Mouse (Mus musculus): ENCODE results near the gene Pqlc3. TPM values are rescaled to one million over a fixed set of nuclear protein-coding genes. Genes with fewer than 3 reads are reported as not detected.

Pqlc3 gene
- polyA plus RNA-seq (2014; fragmentation: Nextera tagmentation; extraction: Ambion mirVana), result 7.5 and 9.9 TPM in 2 replicates

DNA sequence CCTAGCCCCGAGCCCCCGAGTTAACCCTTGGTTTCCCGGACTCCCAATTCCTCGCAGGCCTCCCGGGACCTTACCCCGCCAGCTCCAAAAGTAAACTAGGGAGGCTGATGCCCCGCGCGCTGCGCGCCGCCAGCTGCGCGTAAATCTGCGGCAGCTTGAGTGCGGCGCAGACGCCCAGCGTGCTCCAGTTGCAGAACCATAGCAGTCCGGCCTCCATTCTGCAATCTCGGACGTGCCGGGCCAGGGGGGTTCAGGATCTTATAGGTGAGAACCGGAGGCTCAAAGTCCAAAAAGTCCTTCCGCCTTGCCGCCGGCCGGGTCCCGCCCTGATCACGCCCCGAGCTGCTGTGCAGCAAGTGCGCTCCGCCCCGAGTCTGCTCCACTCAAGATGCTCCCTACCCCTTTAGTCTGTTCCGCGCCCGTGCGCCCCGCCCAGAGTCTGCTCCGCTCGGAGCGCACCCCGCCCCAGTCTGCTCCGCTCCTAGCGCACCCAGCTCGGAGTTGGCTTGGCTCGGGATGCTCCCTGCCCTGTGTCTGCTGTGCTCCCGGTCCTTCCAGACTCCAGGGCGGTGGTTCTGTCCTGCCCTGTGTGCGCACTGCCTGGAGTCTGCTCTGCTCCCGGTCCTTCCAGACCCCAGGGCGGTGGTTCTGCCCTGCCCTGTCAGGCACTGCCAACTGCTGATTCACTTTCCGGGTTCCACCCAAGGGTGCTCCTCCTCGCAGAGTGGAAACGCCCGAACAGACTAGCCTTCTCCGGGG, at the start of gene Pqlc3:
Gene Pqlc3, minus strand, starts transcription at position 670 of the 759 bp plus-strand sequence.
- peak; percentile 96 for ATAC-seq (replicated peaks; ENCODE audit: low FRiP score, low TSS enrichment, low read depth)
- H3K27ac ChIP-seq (ENCODE audit: low read depth), result no peak within 1 kb of the TSS

GRCm38 (mm10) chr12:17049796-17050195, 49.6 kb upstream of the Pqlc3 start:
- Histone ChIP-seq H3K9ac (ENCODE audit: low read length) (no peak overlapping the region), H3K4me1 (replicated peaks; ENCODE audit: control insufficient read depth, insufficient read depth, low read length) (no peaks in the 10 kb centered on the region), H3K36me3 (ENCODE audit: control insufficient read depth, insufficient read depth, low read length) (no peaks in the 10 kb centered on the region), H3K4me3 (ENCODE audit: low read depth, low read length) (no peak overlapping the region), H3K27me3 (replicated peaks; ENCODE audit: control insufficient read depth, insufficient read depth, low read length) (no peaks in the 10 kb centered on the region), H3K9me3 (ENCODE audit: control insufficient read depth, low read length) (no peaks in the 10 kb centered on the region), H3K4me2 (ENCODE audit: low read length) (no peak overlapping the region), H3K27ac (ENCODE audit: low read depth) (no peak overlapping the region)
- DNase-seq (ENCODE audit: low spot score) (no peak), ATAC-seq (replicated peaks; ENCODE audit: low FRiP score, low TSS enrichment, low read depth) (no peak)
- 95% methylated on average over 1 of the region's 1 CpGs for WGBS

More for the DNA sequence above, at the start of gene Pqlc3:
- Histone ChIP-seq H3K9me3 (ENCODE audit: control insufficient read depth, low read length) (no peaks in the 10 kb centered on the region), H3K9ac (ENCODE audit: low read length) (peak within 1 kb of the TSS; percentile 30), H3K4me3 (ENCODE audit: low read depth, low read length) (peak within 1 kb of the TSS; percentile 59), H3K36me3 (ENCODE audit: control insufficient read depth, insufficient read depth, low read length) (0 out of 2 replicates have a peak, but pooled peaks cover 7% of the 10 kb centered on the region), H3K4me1 (replicated peaks; ENCODE audit: control insufficient read depth, insufficient read depth, low read length) (peaks cover 9% of the 10 kb centered on the region), H3K4me2 (ENCODE audit: low read length) (peak within 1 kb of the TSS; percentile 88), H3K27me3 (replicated peaks; ENCODE audit: control insufficient read depth, insufficient read depth, low read length) (0 out of 2 replicates have a peak, but pooled peaks cover 10% of the 10 kb centered on the region)
- under 1% methylated on average over 57 of the region's 57 CpGs for WGBS
- DNase-seq (ENCODE audit: low spot score), result peak; percentile 90

DNA sequence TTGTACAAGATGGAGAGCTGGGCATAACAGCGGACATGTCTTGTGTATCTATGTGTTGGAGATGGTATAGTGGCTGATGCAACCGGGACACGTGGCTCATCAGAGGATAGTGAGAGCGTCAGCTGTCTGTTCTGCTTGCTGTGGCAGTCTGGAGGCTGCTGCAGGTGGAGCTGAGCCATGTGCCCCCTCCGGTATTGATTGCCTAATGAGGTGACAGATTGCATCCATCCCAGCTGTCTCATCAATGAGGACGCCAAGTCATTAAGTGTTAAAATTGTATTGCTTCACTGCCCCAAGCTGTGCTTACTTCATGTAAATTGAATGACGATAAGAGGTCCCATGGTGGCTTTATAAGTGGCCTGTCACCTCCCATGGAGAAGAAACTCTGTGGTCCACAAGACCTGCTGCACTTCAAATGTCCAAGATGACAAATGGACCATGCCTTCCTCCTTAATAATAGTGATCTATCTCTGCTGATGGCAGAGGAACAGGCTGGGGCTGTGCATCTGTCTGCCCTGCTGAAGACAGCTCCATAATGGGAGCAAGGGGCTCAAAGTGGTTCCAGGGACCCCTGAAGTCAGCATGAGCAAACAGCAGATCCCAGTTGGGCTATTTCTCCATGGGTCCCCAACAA, 48.9 kb upstream of the Pqlc3 start:
- Histone ChIP-seq H3K4me1 (replicated peaks; ENCODE audit: control insufficient read depth, insufficient read depth, low read length) (no peaks in the 10 kb centered on the region), H3K9me3 (ENCODE audit: control insufficient read depth, low read length) (no peaks in the 10 kb centered on the region), H3K27me3 (replicated peaks; ENCODE audit: control insufficient read depth, insufficient read depth, low read length) (no peaks in the 10 kb centered on the region), H3K9ac (ENCODE audit: low read length) (no peak overlapping the region), H3K27ac (ENCODE audit: low read depth) (no peak overlapping the region), H3K36me3 (ENCODE audit: control insufficient read depth, insufficient read depth, low read length) (no peaks in the 10 kb centered on the region), H3K4me3 (ENCODE audit: low read depth, low read length) (no peak overlapping the region), H3K4me2 (ENCODE audit: low read length) (no peak overlapping the region)
- 72% methylated on average over 7 of the region's 7 CpGs for WGBS
- DNase-seq (ENCODE audit: low spot score), result no peak
- ATAC-seq (replicated peaks; ENCODE audit: low FRiP score, low TSS enrichment, low read depth), result no peak

GRCm38 (mm10) chr12:17043311-17043710, 43.1 kb upstream of the Pqlc3 start:
- H3K27me3 ChIP-seq (replicated peaks; ENCODE audit: control insufficient read depth, insufficient read depth, low read length), result no peaks in the 10 kb centered on the region
- H3K9ac ChIP-seq (ENCODE audit: low read length), result no peak overlapping the region
- ATAC-seq (replicated peaks; ENCODE audit: low FRiP score, low TSS enrichment, low read depth) (no peak), DNase-seq (ENCODE audit: low spot score) (no peak)
- no peaks in the 10 kb centered on the region for H3K4me1 ChIP-seq (replicated peaks; ENCODE audit: control insufficient read depth, insufficient read depth, low read length)
- no peak overlapping the region for H3K4me2 ChIP-seq (ENCODE audit: low read length)
- WGBS, result 47% methylated on average over 5 of the region's 5 CpGs
- H3K4me3 ChIP-seq (ENCODE audit: low read depth, low read length), result no peak overlapping the region
- no peaks in the 10 kb centered on the region for H3K36me3 ChIP-seq (ENCODE audit: control insufficient read depth, insufficient read depth, low read length)
- H3K9me3 ChIP-seq (ENCODE audit: control insufficient read depth, low read length), result no peaks in the 10 kb centered on the region
- no peak overlapping the region for H3K27ac ChIP-seq (ENCODE audit: low read depth)

DNA sequence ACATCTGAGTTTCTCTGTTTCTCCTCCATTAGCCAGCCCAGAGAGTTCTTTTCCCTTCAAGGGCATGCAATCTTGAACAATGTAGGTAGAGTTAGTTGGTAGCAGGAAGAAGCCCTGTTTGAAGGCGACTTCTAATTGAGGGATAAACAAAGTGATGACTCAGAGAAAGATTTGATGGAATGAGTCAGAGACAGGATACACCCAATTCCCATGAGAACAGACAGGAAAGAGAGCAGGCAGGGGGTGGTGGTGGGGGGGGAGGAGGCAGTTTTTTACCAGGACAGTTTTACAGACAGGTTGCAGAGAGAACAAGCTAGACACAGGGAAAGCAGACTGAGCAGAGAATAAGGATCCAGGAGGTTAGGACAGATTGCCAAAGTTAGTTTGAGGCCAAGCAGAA, 40.4 kb upstream of the Pqlc3 start:
- 26% methylated on average over 1 of the region's 1 CpGs for WGBS
- H3K36me3 ChIP-seq (ENCODE audit: control insufficient read depth, insufficient read depth, low read length), result no peaks in the 10 kb centered on the region
- no peaks in the 10 kb centered on the region; the same call in 1 of the 2 replicates for H3K4me1 ChIP-seq (replicated peaks; ENCODE audit: control insufficient read depth, insufficient read depth, low read length)
- no peak overlapping the region for H3K27ac ChIP-seq (ENCODE audit: low read depth)
- ATAC-seq (replicated peaks; ENCODE audit: low FRiP score, low TSS enrichment, low read depth) (no peak), DNase-seq (ENCODE audit: low spot score) (no peak)
- H3K4me3 ChIP-seq (ENCODE audit: low read depth, low read length), result no peak overlapping the region
- no peaks in the 10 kb centered on the region for H3K27me3 ChIP-seq (replicated peaks; ENCODE audit: control insufficient read depth, insufficient read depth, low read length)
- H3K4me2 ChIP-seq (ENCODE audit: low read length), result no peak overlapping the region
- H3K9me3 ChIP-seq (ENCODE audit: control insufficient read depth, low read length), result no peaks in the 10 kb centered on the region
- H3K9ac ChIP-seq (ENCODE audit: low read length), result no peak overlapping the region

GRCm38 (mm10) chr12:17039415-17039814, 39.2 kb upstream of the Pqlc3 start:
- Histone ChIP-seq H3K27me3 (replicated peaks; ENCODE audit: control insufficient read depth, insufficient read depth, low read length) (no peaks in the 10 kb centered on the region), H3K9ac (ENCODE audit: low read length) (no peak overlapping the region), H3K4me2 (ENCODE audit: low read length) (no peak overlapping the region), H3K27ac (ENCODE audit: low read depth) (no peak overlapping the region), H3K36me3 (ENCODE audit: control insufficient read depth, insufficient read depth, low read length) (no peaks in the 10 kb centered on the region), H3K4me3 (ENCODE audit: low read depth, low read length) (no peak overlapping the region), H3K4me1 (replicated peaks; ENCODE audit: control insufficient read depth, insufficient read depth, low read length) (no peaks in the 10 kb centered on the region; the same call in 1 of the 2 replicates), H3K9me3 (ENCODE audit: control insufficient read depth, low read length) (no peaks in the 10 kb centered on the region)
- DNase-seq (ENCODE audit: low spot score) (no peak), ATAC-seq (replicated peaks; ENCODE audit: low FRiP score, low TSS enrichment, low read depth) (no peak)
- 81% methylated on average over 2 of the region's 2 CpGs for WGBS

DNA sequence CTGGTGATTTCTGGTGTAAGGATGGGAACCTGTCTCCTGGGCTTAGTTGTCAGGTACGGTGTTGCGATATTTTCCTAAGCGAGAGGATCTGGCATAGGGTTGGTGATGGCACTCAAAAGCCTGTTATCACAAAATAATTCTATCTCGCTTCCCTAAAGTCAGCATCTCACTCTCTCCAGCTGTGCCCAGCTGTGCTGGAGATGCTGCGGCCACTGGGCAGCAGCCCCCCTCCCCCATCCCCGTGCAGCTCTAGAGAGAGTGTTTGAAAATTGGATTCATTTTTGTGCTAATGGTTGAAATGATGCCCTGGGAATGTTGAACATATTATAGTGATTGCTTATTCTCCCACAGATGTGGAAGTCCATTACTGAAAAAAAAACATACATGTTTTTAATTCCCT, 38.0 kb upstream of the Pqlc3 start:
- Histone ChIP-seq H3K36me3 (ENCODE audit: control insufficient read depth, insufficient read depth, low read length) (no peaks in the 10 kb centered on the region), H3K4me2 (ENCODE audit: low read length) (no peak overlapping the region), H3K27ac (ENCODE audit: low read depth) (no peak overlapping the region), H3K4me1 (replicated peaks; ENCODE audit: control insufficient read depth, insufficient read depth, low read length) (no peaks in the 10 kb centered on the region; the same call in 1 of the 2 replicates), H3K4me3 (ENCODE audit: low read depth, low read length) (no peak overlapping the region), H3K27me3 (replicated peaks; ENCODE audit: control insufficient read depth, insufficient read depth, low read length) (no peaks in the 10 kb centered on the region), H3K9me3 (ENCODE audit: control insufficient read depth, low read length) (no peaks in the 10 kb centered on the region), H3K9ac (ENCODE audit: low read length) (no peak overlapping the region)
- no peak for ATAC-seq (replicated peaks; ENCODE audit: low FRiP score, low TSS enrichment, low read depth)
- no peak for DNase-seq (ENCODE audit: low spot score)
- WGBS, result 70% methylated on average over 6 of the region's 6 CpGs

DNA sequence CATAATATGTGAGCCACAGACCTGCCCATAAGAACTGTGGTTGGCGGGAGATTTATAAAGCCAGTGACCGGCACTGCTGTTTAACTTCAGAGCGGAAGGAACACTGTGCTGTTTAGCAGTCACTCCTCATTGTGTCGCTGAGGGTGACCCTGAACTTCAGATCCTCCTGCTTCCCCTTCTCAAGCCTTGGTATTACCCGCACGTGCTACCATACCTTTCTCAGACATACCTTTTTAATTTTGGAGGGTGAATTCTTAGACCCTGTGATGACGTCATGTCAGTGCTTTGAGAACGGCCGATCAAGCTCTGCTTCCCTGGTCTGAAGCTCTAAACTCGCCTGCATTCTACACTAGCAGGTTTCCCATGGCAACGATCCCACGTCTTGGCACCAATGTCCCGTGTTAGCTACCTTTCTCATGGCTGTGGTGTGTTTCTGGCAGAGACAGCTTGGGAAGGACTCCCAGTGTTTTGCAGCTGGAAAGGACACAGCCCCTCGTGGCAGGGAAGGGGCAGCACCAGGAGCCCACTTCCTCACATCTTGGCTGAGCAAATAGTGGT, 36.9 kb upstream of the Pqlc3 start:
- Histone ChIP-seq H3K9ac (ENCODE audit: low read length) (no peak overlapping the region), H3K27me3 (replicated peaks; ENCODE audit: control insufficient read depth, insufficient read depth, low read length) (no peaks in the 10 kb centered on the region), H3K4me3 (ENCODE audit: low read depth, low read length) (no peak overlapping the region), H3K4me1 (replicated peaks; ENCODE audit: control insufficient read depth, insufficient read depth, low read length) (no peaks in the 10 kb centered on the region; the same call in 1 of the 2 replicates), H3K9me3 (ENCODE audit: control insufficient read depth, low read length) (no peaks in the 10 kb centered on the region), H3K4me2 (ENCODE audit: low read length) (no peak overlapping the region), H3K27ac (ENCODE audit: low read depth) (no peak overlapping the region), H3K36me3 (ENCODE audit: control insufficient read depth, insufficient read depth, low read length) (no peaks in the 10 kb centered on the region)
- ATAC-seq (replicated peaks; ENCODE audit: low FRiP score, low TSS enrichment, low read depth) (no peak), DNase-seq (ENCODE audit: low spot score) (no peak)
- 53% methylated on average over 14 of the region's 14 CpGs for WGBS

All from intestine, embryonic 14.5 days (tissue).